ENCODE assay signal across 8 mouse cellular contexts in the genomic region with DNA sequence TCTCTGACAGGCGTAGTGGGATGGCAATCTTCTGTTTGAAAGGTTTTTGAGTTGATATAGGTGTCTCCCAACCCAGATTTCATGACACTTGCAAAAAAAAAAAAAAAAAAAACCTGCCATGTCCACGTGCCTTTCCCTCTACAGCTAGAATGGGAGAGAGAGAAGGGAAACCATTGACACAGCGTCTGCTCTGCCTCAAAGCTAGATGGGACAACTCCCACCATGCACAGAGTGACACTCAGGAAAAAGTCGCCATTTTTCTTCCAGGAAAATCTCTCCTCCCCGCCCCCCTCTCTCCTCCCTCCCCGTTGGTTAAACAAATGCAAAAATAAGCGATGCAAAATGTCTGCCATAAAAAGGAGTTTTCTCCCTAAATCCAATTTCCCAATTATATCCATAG.
DNase-seq lines count a peak whose midpoint lies in the region; ATAC-seq and TF ChIP-seq lines count a peak whose summit lies in the region.

No protein-coding gene starts in this region.

- no peak for TF ChIP-seq POLR2A in cerebellum, adult 2 months (IDR thresholded peaks at IDR 0.05; ENCODE audit: borderline replicate concordance, insufficient read depth, low read length)

- peak; percentile 48 for DNase-seq in embryo, embryonic 10.5 days (ENCODE audit: low spot score)
- DNase-seq in embryo, embryonic 10 days (ENCODE audit: low spot score), result no peak
- DNase-seq in lung, postnatal 4 days, result no peak
- no peak for DNase-seq in cerebellum, adult 8-10 months
- DNase-seq in cerebellum, adult 2 months, result no peak

- H3K4me3 ChIP-seq in lung, embryonic 15.5 days, result peak overlapping the region; percentile 42; the same call in 1 of the 2 replicates
- H3K4me3 ChIP-seq in hindbrain, embryonic 15.5 days, result peak overlapping the region; percentile 26; the same call in 1 of the 2 replicates
- peak overlapping the region; percentile 19; the same call in 1 of the 2 replicates for H3K4me3 ChIP-seq in neural tube, embryonic 14.5 days (ENCODE audit: low read depth, low read length)
- H3K4me3 ChIP-seq in cerebellum, adult 2 months (replicated peaks; ENCODE audit: insufficient read depth, low read depth, low read length), result no peak overlapping the region

- no peaks in the 10 kb centered on the region for H3K9me3 ChIP-seq in lung, embryonic 15.5 days
- H3K9me3 ChIP-seq in hindbrain, embryonic 15.5 days, result no peaks in the 10 kb centered on the region
- H3K9me3 ChIP-seq in neural tube, embryonic 14.5 days (ENCODE audit: control insufficient read depth, low read length), result no peaks in the 10 kb centered on the region

- H3K27ac ChIP-seq in lung, embryonic 15.5 days, result peak overlapping the region; percentile 93
- H3K27ac ChIP-seq in hindbrain, embryonic 15.5 days (replicated peaks), result peak overlapping the region; percentile 98
- H3K27ac ChIP-seq in neural tube, embryonic 14.5 days (ENCODE audit: low read depth, low read length), result peak overlapping the region; percentile 98
- no peak overlapping the region; the same call in 1 of the 2 replicates for H3K27ac ChIP-seq in cerebellum, adult 2 months (ENCODE audit: insufficient read depth, low read length)

- H3K36me3 ChIP-seq in lung, embryonic 15.5 days, result no peaks in the 10 kb centered on the region
- no peaks in the 10 kb centered on the region for H3K36me3 ChIP-seq in hindbrain, embryonic 15.5 days
- H3K36me3 ChIP-seq in neural tube, embryonic 14.5 days (ENCODE audit: control insufficient read depth, insufficient read depth, low read length), result no peaks in the 10 kb centered on the region

- TF ChIP-seq CTCF in cerebellum, adult 2 months (IDR thresholded peaks at IDR 0.05; ENCODE audit: borderline replicate concordance, insufficient read depth, low read depth, low read length), result no peak

- WGBS in lung, embryonic 15.5 days, result 24% methylated on average over 7 of the region's 7 CpGs
- WGBS in hindbrain, embryonic 15.5 days, result 28% methylated on average over 7 of the region's 7 CpGs
- 26% methylated on average over 7 of the region's 7 CpGs for WGBS in neural tube, embryonic 14.5 days
- 38% methylated on average over 7 of the region's 7 CpGs for WGBS in cerebellum, adult 2 months

- H3K4me1 ChIP-seq in lung, embryonic 15.5 days, result peaks cover 26% of the 10 kb centered on the region
- peaks cover 28% of the 10 kb centered on the region for H3K4me1 ChIP-seq in hindbrain, embryonic 15.5 days (replicated peaks)
- H3K4me1 ChIP-seq in neural tube, embryonic 14.5 days (ENCODE audit: control insufficient read depth, insufficient read depth, low read length), result peaks cover 21% of the 10 kb centered on the region
- H3K4me1 ChIP-seq in cerebellum, adult 2 months (ENCODE audit: control insufficient read depth, insufficient read depth, low read length), result no peaks in the 10 kb centered on the region

- H3K9ac ChIP-seq in lung, embryonic 15.5 days, result peak overlapping the region; percentile 51; the same call in 1 of the 2 replicates
- H3K9ac ChIP-seq in hindbrain, embryonic 15.5 days, result peak overlapping the region; percentile 29; the same call in 1 of the 2 replicates
- peak overlapping the region; percentile 58 for H3K9ac ChIP-seq in neural tube, embryonic 14.5 days (replicated peaks; ENCODE audit: low read depth, low read length)

- no peaks in the 10 kb centered on the region; the same call in 1 of the 2 replicates for H3K27me3 ChIP-seq in lung, embryonic 15.5 days
- H3K27me3 ChIP-seq in hindbrain, embryonic 15.5 days, result no peaks in the 10 kb centered on the region
- H3K27me3 ChIP-seq in neural tube, embryonic 14.5 days (ENCODE audit: control insufficient read depth, insufficient read depth, low read length), result no peaks in the 10 kb centered on the region
- no peaks in the 10 kb centered on the region; the same call in 1 of the 2 replicates for H3K27me3 ChIP-seq in cerebellum, adult 2 months (ENCODE audit: control insufficient read depth, insufficient read depth, low read length)

- ATAC-seq in lung, embryonic 15.5 days (ENCODE audit: borderline replicate concordance, extremely low read depth, low FRiP score, low TSS enrichment), result no peak
- peak; percentile 13; the same call in 1 of the 2 replicates for ATAC-seq in hindbrain, embryonic 15.5 days (ENCODE audit: low FRiP score, low read depth)
- ATAC-seq in neural tube, embryonic 14.5 days (ENCODE audit: low read depth), result no peak

- H3K4me2 ChIP-seq in lung, embryonic 15.5 days, result peak overlapping the region; percentile 79
- peak overlapping the region; percentile 61 for H3K4me2 ChIP-seq in hindbrain, embryonic 15.5 days
- H3K4me2 ChIP-seq in neural tube, embryonic 14.5 days (ENCODE audit: low read depth, low read length), result peak overlapping the region; percentile 59
